In the genomic region with DNA sequence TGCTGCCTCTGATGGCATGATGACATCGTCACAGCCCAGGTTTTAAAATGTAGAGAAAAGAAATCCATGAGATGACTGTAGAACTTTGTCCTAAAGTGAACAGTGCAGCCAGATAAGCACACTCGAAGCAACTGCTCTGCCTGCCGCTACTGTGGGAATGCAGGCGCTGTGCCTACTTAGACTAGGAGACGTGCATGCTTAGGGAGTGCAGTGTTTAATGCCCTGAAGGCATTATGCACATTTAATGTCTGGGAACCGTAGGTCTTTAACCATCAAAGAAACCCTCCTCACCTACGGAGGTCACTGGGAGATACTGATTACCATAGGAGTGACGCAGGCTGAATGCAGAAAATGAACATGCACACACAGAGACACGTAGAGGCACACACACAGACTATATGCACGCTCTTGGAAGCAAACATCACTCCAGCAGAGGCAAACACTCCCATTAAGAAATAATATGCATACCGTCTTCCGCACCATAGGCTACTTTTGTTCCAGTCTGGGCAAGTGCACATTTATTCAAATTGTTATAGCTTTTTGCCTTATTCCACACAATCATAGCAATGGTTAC, we compare ENCODE assay signal across 16 mouse cellular contexts. TPM values are rescaled to one million over a fixed set of nuclear protein-coding genes. Genes with fewer than 3 reads are reported as not detected.
DNase-seq lines count a peak whose midpoint lies in the region; ATAC-seq and TF ChIP-seq lines count a peak whose summit lies in the region.
"Had no signal": no experiment of that assay in that cellular context is flagged by ENCODE, and none has a peak within 500 bp of the region (broad histone marks: within the 10 kb centered on the region; RNA-seq: fewer than 3 reads in every experiment).

No protein-coding gene starts in this region.

- 50% methylated on average over 12 of the region's 12 CpGs for WGBS in forebrain, embryonic 11.5 days
- WGBS in forebrain, embryonic 10.5 days, result 71% methylated on average over 12 of the region's 12 CpGs
- WGBS in hindbrain, embryonic 11.5 days, result 46% methylated on average over 12 of the region's 12 CpGs
- 25% methylated on average over 12 of the region's 12 CpGs for WGBS in midbrain, embryonic 13.5 days
- 71% methylated on average over 12 of the region's 12 CpGs for WGBS in heart, adult 2 months

- peak; percentile 57 for ATAC-seq in forebrain, embryonic 11.5 days (replicated peaks; ENCODE audit: low FRiP score)
- ATAC-seq in hindbrain, embryonic 11.5 days (ENCODE audit: low FRiP score), result peak; percentile 68
- peak; percentile 95 for ATAC-seq in midbrain, embryonic 13.5 days
- ATAC-seq in megakaryocyte, adult 5-6 weeks (ENCODE audit: poor library complexity, severe bottlenecking), result no peak
- no peak for ATAC-seq in monocyte, adult 5-6 weeks (replicated peaks; ENCODE audit: insufficient number of reproducible peaks, low FRiP score, low TSS enrichment, poor library complexity, severe bottlenecking)
- ATAC-seq: inflammation-experienced regulatory T-cells, adult 6 months had no signal

- intact Hi-C loops in heart, adult 2 months (cut with DNase I), result no loop called here

- no peak overlapping the region for H3K4me2 ChIP-seq in forebrain, embryonic 11.5 days (ENCODE audit: low read depth, low read length, severe bottlenecking)
- H3K4me2 ChIP-seq in hindbrain, embryonic 11.5 days (replicated peaks; ENCODE audit: low read depth, low read length), result peak overlapping the region; percentile 17; the same call in 1 of the 2 replicates
- peak overlapping the region; percentile 47 for H3K4me2 ChIP-seq in midbrain, embryonic 13.5 days (replicated peaks)
- H3K4me2 ChIP-seq: lung, embryonic 14.5 days had no signal

- H3K9ac ChIP-seq in forebrain, embryonic 11.5 days (ENCODE audit: low read length), result no peak overlapping the region
- H3K9ac ChIP-seq in hindbrain, embryonic 11.5 days (ENCODE audit: low read depth, low read length), result no peak overlapping the region
- H3K9ac ChIP-seq in midbrain, embryonic 13.5 days (replicated peaks), result 0 out of 2 replicates have a peak overlapping the region, but pooled peaks have one; percentile 32
- no peak overlapping the region for H3K9ac ChIP-seq in heart, adult 2 months (ENCODE audit: low read depth, low read length)
- H3K9ac ChIP-seq: lung, embryonic 14.5 days had no signal

- no peak for TF ChIP-seq EP300 in heart, adult 2 months (IDR thresholded peaks at IDR 0.05; ENCODE audit: insufficient read depth, low read depth, low read length)

- no peak overlapping the region for H3K4me3 ChIP-seq in forebrain, embryonic 11.5 days (ENCODE audit: low read depth, low read length)
- no peak overlapping the region for H3K4me3 ChIP-seq in forebrain, embryonic 10.5 days
- no peak overlapping the region for H3K4me3 ChIP-seq in hindbrain, embryonic 11.5 days (ENCODE audit: low read depth, low read length)
- H3K4me3 ChIP-seq in midbrain, embryonic 13.5 days (replicated peaks), result peak overlapping the region; percentile 22
- H3K4me3 ChIP-seq in heart, adult 2 months, result no peak overlapping the region
- H3K4me3 ChIP-seq: erythroblast, embryonic 14.5 days had no signal

- DNase-seq in forebrain, embryonic 11.5 days (ENCODE audit: low spot score), result peak; percentile 53
- DNase-seq in forebrain, embryonic 10.5 days (ENCODE audit: extremely low spot score, low spot score), result no peak
- peak; percentile 18 for DNase-seq in ZHBTc4 (ENCODE audit: low read depth, low spot score)
- DNase-seq in hindbrain, embryonic 11.5 days (ENCODE audit: low spot score), result peak; percentile 26
- DNase-seq in heart, adult 2 months, result no peak
- DNase-seq: adrenal gland, postnatal 36 days; cerebellum, adult 9-11 months; layer of hippocampus, adult 9-11 months; lung, embryonic 14.5 days had no signal

- no peaks in the 10 kb centered on the region for H3K36me3 ChIP-seq in forebrain, embryonic 11.5 days (ENCODE audit: control insufficient read depth, insufficient read depth, low read length)
- peaks cover 17% of the 10 kb centered on the region for H3K36me3 ChIP-seq in forebrain, embryonic 10.5 days (replicated peaks)
- H3K36me3 ChIP-seq in hindbrain, embryonic 11.5 days (ENCODE audit: control insufficient read depth, insufficient read depth, low read length), result no peaks in the 10 kb centered on the region
- H3K36me3 ChIP-seq in midbrain, embryonic 13.5 days, result no peaks in the 10 kb centered on the region
- H3K36me3 ChIP-seq in heart, adult 2 months (ENCODE audit: control insufficient read depth, insufficient read depth, low read length), result no peaks in the 10 kb centered on the region

- no peaks in the 10 kb centered on the region for H3K79me2 ChIP-seq in heart, adult 2 months (replicated peaks; ENCODE audit: control insufficient read depth, insufficient read depth, low read length)

- no peak for TF ChIP-seq POLR2A in heart, adult 2 months (IDR thresholded peaks at IDR 0.05; ENCODE audit: insufficient read depth, low read depth, low read length)

- H3K27me3 ChIP-seq in forebrain, embryonic 11.5 days (ENCODE audit: control insufficient read depth, insufficient read depth, low read length), result no peaks in the 10 kb centered on the region
- H3K27me3 ChIP-seq in forebrain, embryonic 10.5 days (ENCODE audit: poor library complexity, severe bottlenecking), result no peaks in the 10 kb centered on the region
- H3K27me3 ChIP-seq in hindbrain, embryonic 11.5 days (ENCODE audit: control insufficient read depth, insufficient read depth, low read length), result no peaks in the 10 kb centered on the region
- H3K27me3 ChIP-seq in midbrain, embryonic 13.5 days, result no peaks in the 10 kb centered on the region
- no peaks in the 10 kb centered on the region for H3K27me3 ChIP-seq in heart, adult 2 months (ENCODE audit: control insufficient read depth, insufficient read depth, low read length)

- no peak overlapping the region for H3K27ac ChIP-seq in forebrain, embryonic 11.5 days (ENCODE audit: low read depth, low read length)
- no peak overlapping the region for H3K27ac ChIP-seq in forebrain, embryonic 10.5 days
- H3K27ac ChIP-seq in hindbrain, embryonic 11.5 days (ENCODE audit: low read depth, low read length), result peak overlapping the region; percentile 10; the same call in 1 of the 2 replicates
- H3K27ac ChIP-seq in midbrain, embryonic 13.5 days, result peak overlapping the region; percentile 54
- H3K27ac ChIP-seq in heart, adult 2 months, result no peak overlapping the region

- no peak for TF ChIP-seq CTCF in heart, adult 2 months (IDR thresholded peaks at IDR 0.05)

- peaks cover 5% of the 10 kb centered on the region; the same call in 1 of the 2 replicates for H3K4me1 ChIP-seq in forebrain, embryonic 11.5 days (replicated peaks; ENCODE audit: control insufficient read depth, insufficient read depth, low read length)
- peaks cover 29% of the 10 kb centered on the region for H3K4me1 ChIP-seq in forebrain, embryonic 10.5 days
- no peaks in the 10 kb centered on the region for H3K4me1 ChIP-seq in hindbrain, embryonic 11.5 days (replicated peaks; ENCODE audit: control insufficient read depth, insufficient read depth, low read length)
- peaks cover 15% of the 10 kb centered on the region for H3K4me1 ChIP-seq in midbrain, embryonic 13.5 days (replicated peaks)
- no peaks in the 10 kb centered on the region for H3K4me1 ChIP-seq in heart, adult 2 months (ENCODE audit: control insufficient read depth, insufficient read depth, low read length)

- H3K9me3 ChIP-seq in forebrain, embryonic 11.5 days (ENCODE audit: control insufficient read depth, low read length), result no peaks in the 10 kb centered on the region
- H3K9me3 ChIP-seq in forebrain, embryonic 10.5 days, result no peaks in the 10 kb centered on the region
- no peaks in the 10 kb centered on the region for H3K9me3 ChIP-seq in hindbrain, embryonic 11.5 days (ENCODE audit: control insufficient read depth, low read length)
- H3K9me3 ChIP-seq in midbrain, embryonic 13.5 days, result no peaks in the 10 kb centered on the region

RNA-seq across cellular contexts. Expression of gene Plch1, which starts 48.1 kb away (rescaled TPM):
- polyA plus RNA-seq in forebrain, embryonic 11.5 days (2014; fragmentation: Nextera tagmentation; extraction: Ambion mirVana), result 27.5 and 27.6 TPM in 2 replicates
- 28.7 and 32.8 TPM in 2 replicates for polyA plus RNA-seq in forebrain, embryonic 10.5 days (2016; fragmentation: Nextera tagmentation; extraction: Ambion mirVana)
- 34.6 and 40.3 TPM in 2 replicates for polyA plus RNA-seq in hindbrain, embryonic 11.5 days (2014; fragmentation: Nextera tagmentation; extraction: Ambion mirVana)
- 20.6 and 21.5 TPM in 2 replicates for polyA plus RNA-seq in midbrain, embryonic 13.5 days (2015; fragmentation: Nextera tagmentation; extraction: Ambion mirVana)
- not detected in 2 replicates for total RNA-seq in megakaryocyte, adult 5-6 weeks (2015)
- total RNA-seq in megakaryocyte, adult 5-6 weeks (2017), result not detected in 2 replicates
- total RNA-seq in monocyte, adult 5-6 weeks (2017), result 0.10 TPM in 1 of 3 replicates, not detected in the others
- total RNA-seq in heart, adult 2 months (2021), result under 1 TPM in 1 of 2 experiments, not detected in 1; 0.07 TPM
- polyA plus RNA-seq in heart, adult 2 months (2012; rRNA removed), result 0.14 TPM in 1 of 2 replicates, not detected in the other
- total RNA-seq: granulocyte monocyte progenitor cell, adult 5-6 weeks; neutrophil, adult 5-6 weeks had no signal
- polyA plus RNA-seq: erythroblast, embryonic 14.5 days had no signal

Comparison
In these comparisons a context has a peak if more than half of its experiments do, and no peak if none do; other contexts are left out.
1. DNase-seq: peak in forebrain, embryonic 11.5 days (single experiment), ZHBTc4 (single experiment) and hindbrain, embryonic 11.5 days (single experiment); none in forebrain, embryonic 10.5 days (single experiment) and heart, adult 2 months (0 of 2).
2. ATAC-seq: peak in forebrain, embryonic 11.5 days (single experiment), hindbrain, embryonic 11.5 days (single experiment) and midbrain, embryonic 13.5 days (single experiment); none in megakaryocyte, adult 5-6 weeks (single experiment) and monocyte, adult 5-6 weeks (single experiment).
3. H3K27ac ChIP-seq: peak in hindbrain, embryonic 11.5 days (single experiment) and midbrain, embryonic 13.5 days (single experiment); none in forebrain, embryonic 11.5 days (single experiment), forebrain, embryonic 10.5 days (single experiment) and heart, adult 2 months (single experiment).
4. RNA of gene Plch1, which starts 48.1 kb away (polyA plus RNA-seq): 34.6 to 40.3 TPM in hindbrain, embryonic 11.5 days, 28.7 to 32.8 TPM in forebrain, embryonic 10.5 days, 27.5 to 27.6 TPM in forebrain, embryonic 11.5 days and 20.6 to 21.5 TPM in midbrain, embryonic 13.5 days; 0.14 TPM in heart, adult 2 months; every median in the first group is over 10 times any median in the second.